Mouse (Mus musculus): Measurements from ENCODE around the gene Lhx6.

DNA sequence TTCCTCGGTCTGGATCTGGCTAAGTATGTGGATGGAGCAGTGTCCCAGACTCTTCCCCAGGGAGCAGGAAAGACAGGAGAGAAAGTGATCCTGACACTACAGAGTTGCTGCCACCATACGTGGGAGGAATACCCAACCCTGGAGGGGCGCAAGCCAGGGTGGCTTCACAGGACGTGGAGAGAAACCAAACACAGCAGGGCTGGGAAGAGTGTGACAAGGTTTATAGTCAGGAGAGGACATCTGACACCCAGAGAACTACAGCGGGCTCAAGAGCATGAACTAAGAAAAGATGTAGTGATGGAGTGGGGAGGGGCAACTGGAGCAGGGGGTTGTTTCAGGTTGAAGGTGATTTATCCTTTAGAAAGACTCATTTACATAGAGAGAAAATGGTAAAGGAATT lies 43.8 kb downstream of the Lhx6 start:
- TF ChIP-seq FLI1 (IDR thresholded peaks at IDR 0.05; ENCODE audit: low read length) (no peak), GATA1 (IDR thresholded peaks at IDR 0.05; ENCODE audit: borderline replicate concordance, low read length) (no peak)
